Mouse (Mus musculus): ENCODE data around the gene Sh3d19. TPM values are rescaled to one million over a fixed set of nuclear protein-coding genes. Genes with fewer than 3 reads are reported as not detected.

The Sh3d19 gene
- total and polyA plus RNA-seq, 3 experiments, result 0.16 to 0.76 (median 0.33) TPM

GRCm38 (mm10) chr3:85971599-85971975, 678 bp downstream of the Sh3d19 start:
- H3K79me2 ChIP-seq (replicated peaks; ENCODE audit: control insufficient read depth, extremely low read depth, insufficient read depth, poor library complexity, severe bottlenecking), result no peaks in the 10 kb centered on the region; the same call in 1 of the 2 replicates
- no peak overlapping the region for H3K4me3 ChIP-seq (replicated peaks in 1 of 3; ENCODE audit: low read depth in 2 of 3, low read length in 2 of 3, poor library complexity in 1 of 3)
- H3K9me3 ChIP-seq (replicated peaks; ENCODE audit: low read length), result no peaks in the 10 kb centered on the region
- H3K4me2 ChIP-seq (ENCODE audit: insufficient read depth, low read depth, poor library complexity, severe bottlenecking), result no peak overlapping the region
- dilution Hi-C loops (cut with MboI; ENCODE audit: extremely low pct_ligation_motif_present, extremely low pct_unique_long_range_greater_than_20kb, low sequenced_read_pairs), result no loop called here
- DNase-seq (ENCODE audit: extremely low read depth), result no peak
- no peaks in the 10 kb centered on the region for H3K36me3 ChIP-seq (replicated peaks in 1 of 2; ENCODE audit: control insufficient read depth in 1 of 2, insufficient read depth in 1 of 2, low read length in 1 of 2)
- in situ Hi-C loops (cut with MboI; ENCODE audit: low pct_ligation_motif_present, low pct_unique_long_range_greater_than_20kb, low sequenced_read_pairs), result no loop called here
- no peak overlapping the region for H3K27ac ChIP-seq (ENCODE audit: insufficient read depth, low read depth)
- peaks cover 0 to 1% of the 10 kb centered on the region in 2 experiments; a peak in 1 of 4 replicates for H3K4me1 ChIP-seq (ENCODE audit: control insufficient read depth in 1 of 2, insufficient read depth in 2 of 2)
- no peaks in the 10 kb centered on the region for H3K27me3 ChIP-seq (replicated peaks)
- no peak overlapping the region for H3K9ac ChIP-seq (ENCODE audit: insufficient read depth, low read depth)
- no peak for TF ChIP-seq RCOR1 (conservative IDR thresholded peaks at IDR 0.05; ENCODE audit: low read depth, low read length)
- no peak for TF ChIP-seq JUND (conservative IDR thresholded peaks at IDR 0.05; ENCODE audit: low read depth, low read length)
- TF ChIP-seq UBTF (IDR thresholded peaks at IDR 0.05; ENCODE audit: low read depth, low read length), result no peak
- no peak for TF ChIP-seq POLR2AphosphoS2 (IDR thresholded peaks at IDR 0.05; ENCODE audit: low read depth, low read length)
- no peak for TF ChIP-seq TBP (conservative IDR thresholded peaks at IDR 0.05; ENCODE audit: low read depth, low read length)
- TF ChIP-seq ETS1 (conservative IDR thresholded peaks at IDR 0.05; ENCODE audit: low read depth, low read length), result no peak
- no peak for TF ChIP-seq RAD21 (IDR thresholded peaks at IDR 0.05; ENCODE audit: low read depth, low read length)
- TF ChIP-seq ZNF384 (IDR thresholded peaks at IDR 0.05; ENCODE audit: low read depth, low read length), result no peak
- no peak for TF ChIP-seq POLR2A (IDR thresholded peaks at IDR 0.05; ENCODE audit: low read depth, low read length)
- no peak for TF ChIP-seq JUN (IDR thresholded peaks at IDR 0.05; ENCODE audit: insufficient read depth, low read depth, low read length)
- TF ChIP-seq ZMIZ1 (IDR thresholded peaks at IDR 0.05; ENCODE audit: low read depth, low read length), result no peak
- no peak for TF ChIP-seq TCF12 (IDR thresholded peaks at IDR 0.05; ENCODE audit: low read depth, low read length)
- no peak for TF ChIP-seq ZC3H11A (IDR thresholded peaks at IDR 0.05; ENCODE audit: low read depth, low read length)
- TF ChIP-seq BHLHE40 (IDR thresholded peaks at IDR 0.05; ENCODE audit: low read depth, low read length), result no peak
- no peak for TF ChIP-seq ZKSCAN1 (IDR thresholded peaks at IDR 0.05; ENCODE audit: borderline replicate concordance, low read depth, low read length)
- no peak for TF ChIP-seq NRF1 (IDR thresholded peaks at IDR 0.05; ENCODE audit: low read depth, low read length)
- no peak for TF ChIP-seq GABPA (IDR thresholded peaks at IDR 0.05; ENCODE audit: insufficient replicate concordance, low read depth, low read length)

GRCm38 (mm10) chr3:85973376-85974140, 2.6 kb downstream of the Sh3d19 start:
- dilution Hi-C loops (cut with MboI; ENCODE audit: extremely low pct_ligation_motif_present, extremely low pct_unique_long_range_greater_than_20kb, low sequenced_read_pairs), result no loop called here
- H3K4me2 ChIP-seq (ENCODE audit: insufficient read depth, low read depth, poor library complexity, severe bottlenecking), result no peak overlapping the region
- in situ Hi-C loops (cut with MboI; ENCODE audit: low pct_ligation_motif_present, low pct_unique_long_range_greater_than_20kb, low sequenced_read_pairs), result no loop called here
- no peaks in the 10 kb centered on the region for H3K27me3 ChIP-seq (replicated peaks)
- TF ChIP-seq MYC (IDR thresholded peaks at IDR 0.05; ENCODE audit: low read depth, low read length) (no peak), RCOR1 (conservative IDR thresholded peaks at IDR 0.05; ENCODE audit: low read depth, low read length) (no peak), MAFK (IDR thresholded peaks at IDR 0.05; ENCODE audit: insufficient replicate concordance, low read length) (no peak), SIN3A (IDR thresholded peaks at IDR 0.05; ENCODE audit: low read length) (no peak)
- no peak overlapping the region for H3K9ac ChIP-seq (ENCODE audit: insufficient read depth, low read depth)
- peaks cover 0 to 7% of the 10 kb centered on the region in 2 experiments; a peak in 2 of 4 replicates for H3K4me1 ChIP-seq (ENCODE audit: control insufficient read depth in 1 of 2, insufficient read depth in 2 of 2)
- no peaks in the 10 kb centered on the region for H3K9me3 ChIP-seq (replicated peaks; ENCODE audit: low read length)
- no peak for DNase-seq (ENCODE audit: extremely low read depth)
- no peaks in the 10 kb centered on the region for H3K36me3 ChIP-seq (replicated peaks in 1 of 2; ENCODE audit: control insufficient read depth in 1 of 2, insufficient read depth in 1 of 2, low read length in 1 of 2)
- no peak overlapping the region for H3K4me3 ChIP-seq (replicated peaks in 1 of 3; ENCODE audit: low read depth in 2 of 3, low read length in 2 of 3, poor library complexity in 1 of 3)
- no peaks in the 10 kb centered on the region; the same call in 1 of the 2 replicates for H3K79me2 ChIP-seq (replicated peaks; ENCODE audit: control insufficient read depth, extremely low read depth, insufficient read depth, poor library complexity, severe bottlenecking)
- H3K27ac ChIP-seq (ENCODE audit: insufficient read depth, low read depth), result no peak overlapping the region
